Mouse (Mus musculus): Measurements from ENCODE around the gene Csrnp3. TPM values are rescaled to one million over a fixed set of nuclear protein-coding genes. Genes with fewer than 3 reads are reported as not detected.

Gene Csrnp3
- polyA plus RNA-seq, 1 experiment = not detected

DNA sequence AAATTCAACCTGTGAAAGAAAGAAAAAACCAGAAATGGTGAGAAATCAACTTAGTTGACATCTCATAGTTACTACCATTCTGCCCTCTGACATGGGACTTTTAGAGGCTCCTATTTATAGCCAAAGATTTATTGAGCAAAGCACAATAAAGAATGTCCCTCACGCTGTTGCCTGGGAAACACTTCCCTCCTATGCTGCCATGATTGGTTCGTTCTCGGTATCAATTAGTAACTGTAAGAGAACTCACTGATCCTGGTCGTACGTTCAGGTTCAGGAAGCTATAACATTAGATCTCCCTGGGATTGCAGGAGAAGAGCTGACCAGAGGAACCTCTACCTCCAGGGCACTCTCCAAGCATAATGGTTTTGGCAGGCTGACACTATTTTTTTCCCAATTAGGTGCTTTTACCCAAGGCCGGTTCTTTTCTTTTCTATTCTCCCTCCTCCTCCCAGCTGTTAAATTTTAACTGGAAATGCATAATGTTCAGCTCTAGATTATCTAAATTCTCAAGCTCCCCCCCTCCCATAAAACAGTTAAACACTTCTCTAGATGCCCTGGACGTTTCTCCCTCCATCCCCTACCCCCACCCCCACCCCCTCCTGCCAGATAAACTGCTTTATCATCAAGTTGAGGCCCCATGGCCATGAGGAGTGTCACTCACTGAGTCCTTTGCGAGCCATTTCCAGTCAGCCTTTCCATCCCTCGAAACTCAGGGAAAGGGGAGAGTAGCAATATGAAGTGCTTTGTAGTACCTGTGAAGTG is 75.3 kb downstream of the Csrnp3 start:
- H3K79me3 ChIP-seq (ENCODE audit: low read depth) = no peaks in the 10 kb centered on the region
- no peak for TF ChIP-seq MYOD1 (IDR thresholded peaks at IDR 0.05; ENCODE audit: control insufficient read depth, insufficient read length, low read depth)
- TF ChIP-seq FOSL1 (IDR thresholded peaks at IDR 0.05; ENCODE audit: insufficient read depth, low read length, poor library complexity, severe bottlenecking) = no peak
- no peak for TF ChIP-seq CTCF (IDR thresholded peaks at IDR 0.05; ENCODE audit: control insufficient read depth, insufficient read depth, insufficient read length)
- TF ChIP-seq MAX (IDR thresholded peaks at IDR 0.05) = no peak
- TF ChIP-seq USF1 (IDR thresholded peaks at IDR 0.05; ENCODE audit: low read depth) = no peak
- no peak for TF ChIP-seq CEBPB (IDR thresholded peaks at IDR 0.05; ENCODE audit: low read depth)
- no peak for TF ChIP-seq MYOG (IDR thresholded peaks at IDR 0.05; ENCODE audit: control insufficient read depth, extremely low read depth, insufficient read length)
- H3K4me3 ChIP-seq (ENCODE audit: insufficient read depth, poor library complexity, severe bottlenecking) = no peak overlapping the region
- no peak overlapping the region for H3ac ChIP-seq (ENCODE audit: control insufficient read depth, insufficient read length, low read depth)
- no peaks in the 10 kb centered on the region for H3K79me2 ChIP-seq (ENCODE audit: control insufficient read depth, insufficient read depth)
- H3K36me3 ChIP-seq (ENCODE audit: control insufficient read depth, insufficient read depth) = no peaks in the 10 kb centered on the region
- H3K27me3 ChIP-seq (ENCODE audit: control insufficient read depth, insufficient read depth, insufficient read length) = no peaks in the 10 kb centered on the region

DNA sequence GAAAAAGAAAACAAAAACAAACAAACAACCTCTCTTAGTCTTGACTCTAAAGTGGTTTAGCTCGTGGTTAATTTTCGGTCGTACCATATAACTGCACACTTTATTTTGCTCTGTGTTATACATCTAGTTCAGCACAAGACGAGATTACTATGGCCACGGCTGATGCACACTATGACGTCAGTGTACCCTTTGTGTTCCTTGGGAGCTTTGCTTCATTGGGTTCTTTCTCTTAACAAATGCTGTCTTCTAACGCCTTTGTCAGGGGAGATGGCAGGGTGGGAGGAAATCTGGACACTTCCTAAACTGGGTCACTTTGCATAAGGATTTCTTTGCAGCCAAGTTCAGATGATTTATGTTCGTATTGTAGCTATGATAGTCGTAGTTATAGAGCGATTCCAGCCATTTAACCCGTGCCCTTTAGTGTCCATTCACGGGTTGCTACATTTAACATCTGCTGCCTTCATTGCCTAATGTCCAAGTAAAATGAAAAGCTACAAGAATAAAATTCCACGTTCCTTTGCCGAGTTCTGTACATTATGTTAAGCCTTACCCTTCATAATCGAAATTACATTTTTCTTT is 79.9 kb downstream of the Csrnp3 start:
- H3ac ChIP-seq (ENCODE audit: control insufficient read depth, insufficient read length, low read depth) = no peak overlapping the region
- no peaks in the 10 kb centered on the region for H3K36me3 ChIP-seq (ENCODE audit: control insufficient read depth, insufficient read depth)
- TF ChIP-seq CTCF (IDR thresholded peaks at IDR 0.05; ENCODE audit: control insufficient read depth, insufficient read depth, insufficient read length) (no peak), FOSL1 (IDR thresholded peaks at IDR 0.05; ENCODE audit: insufficient read depth, low read length, poor library complexity, severe bottlenecking) (no peak), MYOG (IDR thresholded peaks at IDR 0.05; ENCODE audit: control insufficient read depth, extremely low read depth, insufficient read length) (no peak), CEBPB (IDR thresholded peaks at IDR 0.05; ENCODE audit: low read depth) (no peak), USF1 (IDR thresholded peaks at IDR 0.05; ENCODE audit: low read depth) (no peak), MAX (IDR thresholded peaks at IDR 0.05) (no peak), MYOD1 (IDR thresholded peaks at IDR 0.05; ENCODE audit: control insufficient read depth, insufficient read length, low read depth) (no peak)
- H3K79me3 ChIP-seq (ENCODE audit: low read depth) = no peaks in the 10 kb centered on the region
- no peaks in the 10 kb centered on the region for H3K79me2 ChIP-seq (ENCODE audit: control insufficient read depth, insufficient read depth)
- no peak overlapping the region for H3K4me3 ChIP-seq (ENCODE audit: insufficient read depth, poor library complexity, severe bottlenecking)
- no peaks in the 10 kb centered on the region for H3K27me3 ChIP-seq (ENCODE audit: control insufficient read depth, insufficient read depth, insufficient read length)

DNA sequence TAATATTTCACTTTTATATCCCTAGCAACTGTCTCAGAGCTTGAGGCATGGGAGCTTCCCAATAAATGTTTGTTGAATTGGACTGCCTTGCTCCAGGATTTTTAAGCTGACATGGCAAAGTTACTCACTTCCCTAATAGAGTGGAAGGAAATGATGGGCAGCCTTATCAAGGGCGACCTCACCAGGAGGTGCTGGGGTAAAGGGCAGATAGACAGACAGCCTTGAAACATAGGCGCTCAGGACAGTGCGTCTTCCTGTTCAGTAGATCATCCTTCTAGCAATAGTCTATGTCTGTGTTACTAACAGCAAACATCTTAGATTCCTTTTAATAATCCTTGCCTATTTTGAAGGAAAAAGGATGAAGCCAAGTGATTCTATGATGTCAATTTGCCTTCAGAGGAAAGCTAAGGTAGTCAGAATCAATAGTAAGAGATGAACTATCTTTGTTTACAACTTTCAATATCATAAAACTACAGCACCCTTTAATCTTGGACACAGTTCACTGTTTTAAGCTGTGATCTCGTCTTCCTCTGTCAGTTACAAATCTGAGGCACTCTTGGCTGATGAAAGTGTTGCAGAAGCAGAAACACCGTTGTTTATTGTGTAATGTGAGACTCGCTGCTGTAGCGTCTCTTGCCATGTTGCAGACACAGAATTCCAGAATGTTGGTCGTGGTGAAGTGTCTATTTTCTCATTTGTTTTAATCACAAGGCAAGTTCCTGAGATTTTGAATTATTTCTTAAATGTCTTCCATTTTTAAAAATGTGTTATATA is 81.6 kb downstream of the Csrnp3 start:
- Histone ChIP-seq H3K79me3 (ENCODE audit: low read depth) (no peaks in the 10 kb centered on the region), H3K79me2 (ENCODE audit: control insufficient read depth, insufficient read depth) (no peaks in the 10 kb centered on the region), H3K27me3 (ENCODE audit: control insufficient read depth, insufficient read depth, insufficient read length) (peaks cover 3% of the 10 kb centered on the region), H3ac (ENCODE audit: control insufficient read depth, insufficient read length, low read depth) (no peak overlapping the region), H3K4me3 (ENCODE audit: insufficient read depth, poor library complexity, severe bottlenecking) (no peak overlapping the region), H3K36me3 (ENCODE audit: control insufficient read depth, insufficient read depth) (no peaks in the 10 kb centered on the region)
- TF ChIP-seq CEBPB (IDR thresholded peaks at IDR 0.05; ENCODE audit: low read depth) (no peak), MAX (IDR thresholded peaks at IDR 0.05) (no peak), FOSL1 (IDR thresholded peaks at IDR 0.05; ENCODE audit: insufficient read depth, low read length, poor library complexity, severe bottlenecking) (no peak), MYOG (IDR thresholded peaks at IDR 0.05; ENCODE audit: control insufficient read depth, extremely low read depth, insufficient read length) (no peak), CTCF (IDR thresholded peaks at IDR 0.05; ENCODE audit: control insufficient read depth, insufficient read depth, insufficient read length) (no peak), USF1 (IDR thresholded peaks at IDR 0.05; ENCODE audit: low read depth) (no peak), MYOD1 (IDR thresholded peaks at IDR 0.05; ENCODE audit: control insufficient read depth, insufficient read length, low read depth) (no peak)

DNA sequence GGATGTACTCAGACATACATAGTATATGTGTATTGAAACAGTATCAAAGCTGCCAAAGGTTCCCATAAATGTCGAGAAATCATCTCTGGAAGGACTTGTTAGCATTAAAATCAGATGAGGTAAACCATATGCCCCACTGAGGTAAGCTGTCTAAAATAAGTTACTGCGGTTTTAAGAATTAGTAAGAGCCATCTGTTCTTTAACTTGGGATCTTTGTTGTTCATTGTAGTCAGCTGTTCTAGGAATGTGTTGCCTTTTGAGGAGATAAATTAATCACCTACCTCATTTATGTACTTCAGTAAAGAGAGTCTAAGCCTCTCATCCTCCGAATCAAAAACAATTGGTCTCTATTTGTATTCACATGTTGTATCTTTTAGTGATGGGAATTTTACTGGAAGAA is 83.7 kb downstream of the Csrnp3 start:
- H3K79me2 ChIP-seq (ENCODE audit: control insufficient read depth, insufficient read depth) = no peaks in the 10 kb centered on the region
- H3K36me3 ChIP-seq (ENCODE audit: control insufficient read depth, insufficient read depth) = no peaks in the 10 kb centered on the region
- no peak overlapping the region for H3ac ChIP-seq (ENCODE audit: control insufficient read depth, insufficient read length, low read depth)
- H3K79me3 ChIP-seq (ENCODE audit: low read depth) = no peaks in the 10 kb centered on the region
- H3K27me3 ChIP-seq (ENCODE audit: control insufficient read depth, insufficient read depth, insufficient read length) = peaks cover 3% of the 10 kb centered on the region
- H3K4me3 ChIP-seq (ENCODE audit: insufficient read depth, poor library complexity, severe bottlenecking) = no peak overlapping the region
- TF ChIP-seq CEBPB (IDR thresholded peaks at IDR 0.05; ENCODE audit: low read depth) (no peak), USF1 (IDR thresholded peaks at IDR 0.05; ENCODE audit: low read depth) (no peak), CTCF (IDR thresholded peaks at IDR 0.05; ENCODE audit: control insufficient read depth, insufficient read depth, insufficient read length) (no peak)

DNA sequence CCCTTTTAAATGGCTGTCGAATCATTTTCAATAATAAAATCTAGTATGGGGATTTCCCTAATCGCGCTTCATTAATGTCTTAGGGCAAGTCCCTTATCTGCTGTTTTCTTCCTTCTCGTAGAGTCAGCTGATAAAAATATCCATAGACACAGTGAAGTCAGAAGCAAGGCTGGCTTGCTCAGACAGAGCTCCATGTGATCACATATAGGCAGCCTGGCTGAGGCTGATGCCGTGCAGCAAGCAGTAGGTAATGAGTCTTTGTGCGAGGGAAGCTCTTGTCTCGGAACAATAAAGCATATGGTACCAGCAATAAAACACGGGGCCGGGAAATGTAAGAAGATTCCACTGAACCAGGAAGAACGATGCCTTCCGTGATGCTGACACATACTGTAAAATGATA is 84.4 kb downstream of the Csrnp3 start:
- Histone ChIP-seq H3K79me3 (ENCODE audit: low read depth) (no peaks in the 10 kb centered on the region), H3K36me3 (ENCODE audit: control insufficient read depth, insufficient read depth) (no peaks in the 10 kb centered on the region), H3K4me3 (ENCODE audit: insufficient read depth, poor library complexity, severe bottlenecking) (no peak overlapping the region), H3K27me3 (ENCODE audit: control insufficient read depth, insufficient read depth, insufficient read length) (peaks cover 3% of the 10 kb centered on the region), H3ac (ENCODE audit: control insufficient read depth, insufficient read length, low read depth) (no peak overlapping the region), H3K79me2 (ENCODE audit: control insufficient read depth, insufficient read depth) (no peaks in the 10 kb centered on the region)
- TF ChIP-seq USF1 (IDR thresholded peaks at IDR 0.05; ENCODE audit: low read depth) (no peak), CTCF (IDR thresholded peaks at IDR 0.05; ENCODE audit: control insufficient read depth, insufficient read depth, insufficient read length) (no peak), MYOG (IDR thresholded peaks at IDR 0.05; ENCODE audit: control insufficient read depth, extremely low read depth, insufficient read length) (no peak), CEBPB (IDR thresholded peaks at IDR 0.05; ENCODE audit: low read depth) (no peak), MAX (IDR thresholded peaks at IDR 0.05) (no peak), FOSL1 (IDR thresholded peaks at IDR 0.05; ENCODE audit: insufficient read depth, low read length, poor library complexity, severe bottlenecking) (no peak), MYOD1 (IDR thresholded peaks at IDR 0.05; ENCODE audit: control insufficient read depth, insufficient read length, low read depth) (no peak)
